ENCODE assay signal across 8 mouse cellular contexts in the genomic region with DNA sequence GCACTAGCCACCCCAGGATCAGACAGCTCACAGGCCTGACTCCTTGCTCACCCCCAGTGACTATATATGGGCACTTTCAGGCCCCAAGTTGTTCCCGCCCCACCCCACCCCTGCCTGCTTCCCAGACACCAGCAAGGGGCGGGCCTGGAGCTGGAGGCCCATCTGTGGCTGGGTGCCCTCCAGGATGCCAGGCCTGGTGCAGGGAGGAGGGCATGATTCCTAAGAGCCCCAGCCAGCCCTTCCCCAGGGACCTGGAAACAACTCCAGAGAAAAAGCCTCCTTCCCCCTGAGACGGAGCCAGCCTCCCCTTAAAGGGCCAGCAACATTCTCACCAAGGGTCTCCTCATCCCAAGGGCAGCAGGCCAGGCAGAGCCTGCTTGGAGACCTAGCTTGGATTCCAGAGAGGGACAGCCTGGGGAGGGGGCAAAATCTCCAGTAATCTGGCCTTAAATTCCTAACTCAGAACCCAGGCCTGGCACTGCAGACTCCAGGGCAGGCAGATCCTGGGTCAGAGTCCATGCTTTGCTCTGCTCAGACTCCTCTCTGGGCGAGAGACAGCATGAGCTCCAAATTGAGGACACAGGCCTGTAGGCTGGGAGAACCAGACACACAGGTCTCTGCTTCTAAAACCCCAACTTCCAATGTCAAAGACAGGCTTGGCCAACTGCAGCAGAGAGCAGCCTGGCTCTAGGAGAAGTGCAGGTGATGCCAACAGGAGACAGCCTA. TPM values are rescaled to one million over a fixed set of nuclear protein-coding genes. Genes with fewer than 3 reads are reported as not detected.
DNase-seq lines count a peak whose midpoint lies in the region; TF ChIP-seq lines count a peak whose summit lies in the region.

No protein-coding gene starts in this region.

- H3K4me3 ChIP-seq in small intestine, adult 2 months (ENCODE audit: low read depth, low read length): 0 out of 2 replicates have a peak overlapping the region, but pooled peaks have one; percentile 2
- H3K4me3 ChIP-seq in thymus, adult 2 months (ENCODE audit: control insufficient read depth, insufficient read depth, low read length): no peak overlapping the region

- H3K36me3 ChIP-seq in small intestine, adult 2 months (ENCODE audit: control insufficient read depth, insufficient read depth, low read length): no peaks in the 10 kb centered on the region
- no peaks in the 10 kb centered on the region for H3K36me3 ChIP-seq in thymus, adult 2 months (ENCODE audit: control insufficient read depth, insufficient read depth, low read length)

- TF ChIP-seq POLR2A in small intestine, adult 2 months (IDR thresholded peaks at IDR 0.05; ENCODE audit: low read depth, low read length): no peak
- TF ChIP-seq POLR2A in thymus, adult 2 months (IDR thresholded peaks at IDR 0.05; ENCODE audit: control insufficient read depth, extremely low read depth, insufficient read depth, low read length, poor library complexity): no peak

- no peaks in the 10 kb centered on the region for H3K27me3 ChIP-seq in small intestine, adult 2 months (ENCODE audit: control insufficient read depth, insufficient read depth, low read length)
- no peaks in the 10 kb centered on the region; the same call in 1 of the 2 replicates for H3K27me3 ChIP-seq in thymus, adult 2 months (ENCODE audit: control insufficient read depth, insufficient read depth, low read length)

- peak; percentile 50 for DNase-seq in gastrocnemius, postnatal 10 days
- DNase-seq in gastrocnemius, postnatal 4 days (ENCODE audit: low spot score in 2 of 2): no peak
- DNase-seq in Muller cell, postnatal 12 days (ENCODE audit: inconsistent ontology term): peak; percentile 93
- peak; percentile 70 for DNase-seq in gastrocnemius, postnatal 25 days
- peak; percentile 60 for DNase-seq in kidney, postnatal 10 days
- no peak for DNase-seq in thymus, adult 2 months
- DNase-seq in urinary bladder, postnatal 10 days (ENCODE audit: low spot score): no peak

- peaks cover 33% of the 10 kb centered on the region for H3K4me1 ChIP-seq in small intestine, adult 2 months (ENCODE audit: control insufficient read depth, insufficient read depth, insufficient read length, low read length)
- no peaks in the 10 kb centered on the region; the same call in 1 of the 2 replicates for H3K4me1 ChIP-seq in thymus, adult 2 months (replicated peaks; ENCODE audit: control insufficient read depth, insufficient read depth, low read length)

- TF ChIP-seq CTCF in small intestine, adult 2 months (IDR thresholded peaks at IDR 0.05; ENCODE audit: extremely low read depth, insufficient read length, insufficient replicate concordance, low read depth, low read length): no peak
- TF ChIP-seq CTCF in thymus, adult 2 months (IDR thresholded peaks at IDR 0.05; ENCODE audit: borderline replicate concordance, control insufficient read depth, extremely low read depth, insufficient read depth, low read length, poor library complexity): no peak

- 27% methylated on average over 4 of the region's 4 CpGs for WGBS in small intestine, adult 2 months
- WGBS in thymus, adult 2 months: 92% methylated on average over 4 of the region's 4 CpGs

- peak overlapping the region; percentile 66 for H3K27ac ChIP-seq in small intestine, adult 2 months (ENCODE audit: insufficient read depth, low read depth, low read length)
- no peak overlapping the region for H3K27ac ChIP-seq in thymus, adult 2 months (ENCODE audit: control insufficient read depth, insufficient read depth, low read length)

RNA-seq across cellular contexts. Expression of gene Nacc2, which starts 4.3 kb away (rescaled TPM):
- 10 to 100 TPM; 13.4 to 14.5 TPM for total RNA-seq in gastrocnemius, postnatal 10 days (2021)
- total RNA-seq in gastrocnemius, postnatal 4 days (2021): 10 to 100 TPM; 10.8 to 11.2 TPM
- 10 to 100 TPM; 18.2 to 23.7 TPM for total RNA-seq in gastrocnemius, postnatal 25 days (2021)
- polyA plus RNA-seq in small intestine, adult 2 months (2012; rRNA removed): 45.4 and 51.2 TPM in 2 replicates
- 12.6 and 13.8 TPM in 2 replicates for polyA plus RNA-seq in thymus, adult 2 months (2012; rRNA removed)

Comparison
In these comparisons a context has a peak if more than half of its experiments do, and no peak if none do; other contexts are left out.
1. DNase-seq: peak in gastrocnemius, postnatal 10 days (single experiment), Muller cell, postnatal 12 days (single experiment), gastrocnemius, postnatal 25 days (single experiment) and kidney, postnatal 10 days (single experiment); none in gastrocnemius, postnatal 4 days (0 of 2), thymus, adult 2 months (single experiment) and urinary bladder, postnatal 10 days (single experiment).